Mouse (Mus musculus): ENCODE measurements at regions not wholly inside any gene's neighbourhood (a gene's known extent, or its start where the extent isn't known, plus 50 kb on each side); places are given as distances from the start of the nearest gene placed in this dataset.

GRCm38 (mm10) chr3:51151104-51151503 lies 73.1 kb upstream of the Noct start (continued):
- TF ChIP-seq CHD1 (IDR thresholded peaks at IDR 0.05; ENCODE audit: low read depth, low read length), result no peak
- no peak for TF ChIP-seq GABPA (IDR thresholded peaks at IDR 0.05; ENCODE audit: low read depth, low read length)
- peak; percentile 29; the same call in 1 of the 2 replicates for TF ChIP-seq MXI1 (IDR thresholded peaks at IDR 0.05; ENCODE audit: low read depth, low read length)
- TF ChIP-seq TCF12 (IDR thresholded peaks at IDR 0.05; ENCODE audit: low read depth, low read length), result peak; percentile 75
- TF ChIP-seq RCOR1 (IDR thresholded peaks at IDR 0.05; ENCODE audit: low read depth, low read length), result peak; percentile 91
- peak; percentile 91 for TF ChIP-seq GATA1 (IDR thresholded peaks at IDR 0.05; ENCODE audit: low read depth, low read length)
- TF ChIP-seq TBP (IDR thresholded peaks at IDR 0.05; ENCODE audit: low read depth, low read length), result 0 out of 2 replicates have a peak, but pooled peaks have one; percentile 48
- TF ChIP-seq ZKSCAN1 (IDR thresholded peaks at IDR 0.05; ENCODE audit: low read depth, low read length), result no peak

- Histone ChIP-seq H3K9ac (ENCODE audit: control insufficient read depth, low read depth, low read length, poor library complexity, severe bottlenecking) (no peak overlapping the region), H3K4me3 (ENCODE audit: control insufficient read depth in 1 of 2, insufficient read depth in 1 of 2, low read depth in 2 of 2, low read length in 2 of 2) (no peak overlapping the region; a peak in 1 of 4 replicates), H3K9me3 (replicated peaks; ENCODE audit: insufficient read depth, low read length) (no peaks in the 10 kb centered on the region), H3K27me3 (ENCODE audit: control insufficient read depth in 1 of 2, insufficient read depth in 2 of 2, low read length in 2 of 2) (no peaks in the 10 kb centered on the region), H3K27ac (ENCODE audit: control insufficient read depth, low read depth, low read length) (no peak overlapping the region; the same call in 1 of the 2 replicates), H3K36me3 (ENCODE audit: control insufficient read depth in 1 of 2, insufficient read depth in 2 of 2, low read length in 2 of 2) (peaks cover 0 to 21% of the 10 kb centered on the region in 2 experiments; a peak in 2 of 4 replicates), H3K4me1 (ENCODE audit: control insufficient read depth in 1 of 2, insufficient read depth in 2 of 2, low read length in 2 of 2) (peaks cover 16 to 31% of the 10 kb centered on the region in 2 experiments), H3K79me2 (ENCODE audit: control insufficient read depth, insufficient read depth, low read length, poor library complexity) (no peaks in the 10 kb centered on the region)
- TF ChIP-seq BHLHE40 (IDR thresholded peaks at IDR 0.05; ENCODE audit: borderline replicate concordance, low read depth, low read length) (no peak), UBTF (IDR thresholded peaks at IDR 0.05; ENCODE audit: borderline replicate concordance, insufficient read depth, low read depth, low read length) (no peak), SMC3 (IDR thresholded peaks at IDR 0.05; ENCODE audit: low read depth, low read length) (no peak), MAZ (IDR thresholded peaks at IDR 0.05; ENCODE audit: low read depth, low read length) (no peak), TCF12 (IDR thresholded peaks at IDR 0.05; ENCODE audit: low read depth, low read length) (no peak), POLR2A (IDR thresholded peaks at IDR 0.05; ENCODE audit: control insufficient read depth in 1 of 2, insufficient read depth in 1 of 2, low read depth in 1 of 2, low read length in 2 of 2, poor library complexity in 1 of 2) (no peak), ZNF384 (IDR thresholded peaks at IDR 0.05; ENCODE audit: low read depth, low read length) (no peak), EP300 (IDR thresholded peaks at IDR 0.05; ENCODE audit: low read depth in 1 of 2, low read length in 2 of 2) (no peak), POLR2AphosphoS2 (IDR thresholded peaks at IDR 0.05; ENCODE audit: low read length) (no peak), MEF2A (IDR thresholded peaks at IDR 0.05; ENCODE audit: extremely low read depth, insufficient replicate concordance, low read depth, low read length, poor library complexity, severe bottlenecking) (no peak), USF2 (IDR thresholded peaks at IDR 0.05; ENCODE audit: borderline replicate concordance in 1 of 2, insufficient read depth in 1 of 2, low read depth in 1 of 2, low read length in 2 of 2) (no peak), MXI1 (IDR thresholded peaks at IDR 0.05; ENCODE audit: low read depth, low read length) (no peak), MYC (IDR thresholded peaks at IDR 0.05; ENCODE audit: low read depth, low read length) (no peak), CHD2 (IDR thresholded peaks at IDR 0.05; ENCODE audit: low read length) (no peak), CHD1 (IDR thresholded peaks at IDR 0.05; ENCODE audit: low read depth, low read length) (no peak), ELF1 (IDR thresholded peaks at IDR 0.05; ENCODE audit: low read depth, low read length) (no peak), ZC3H11A (IDR thresholded peaks at IDR 0.05; ENCODE audit: low read depth, low read length) (no peak), E2F4 (IDR thresholded peaks at IDR 0.05; ENCODE audit: borderline replicate concordance, low read depth, low read length) (no peak), NRF1 (IDR thresholded peaks at IDR 0.05; ENCODE audit: insufficient read depth, low read depth, low read length, poor library complexity, severe bottlenecking) (no peak)
- peak; percentile 52 for DNase-seq (ENCODE audit: low read depth, low spot score)
Observed at GRCm38 (mm10) chr3:51155621-51156020, 68.6 kb upstream of the Noct start.

All from MEL (cell line).